Mouse (Mus musculus): Measurements from ENCODE around the gene Kcnk15. TPM values are rescaled to one million over a fixed set of nuclear protein-coding genes. Genes with fewer than 3 reads are reported as not detected.
A peak's percentile ranks its signal among the peaks of the same experiment; 100 is the strongest.

The Kcnk15 gene
- under 1 TPM; 0.30 to 0.63 TPM for total RNA-seq (2021)
- long read RNA-seq, experiment 1 = 0 reads
- long read RNA-seq, experiment 2, partial matches to known transcripts = 0 of 1 reads
- long read RNA-seq, experiment 2, other reads (novel, unspliced or antisense) = 0 of 1 reads

DNA sequence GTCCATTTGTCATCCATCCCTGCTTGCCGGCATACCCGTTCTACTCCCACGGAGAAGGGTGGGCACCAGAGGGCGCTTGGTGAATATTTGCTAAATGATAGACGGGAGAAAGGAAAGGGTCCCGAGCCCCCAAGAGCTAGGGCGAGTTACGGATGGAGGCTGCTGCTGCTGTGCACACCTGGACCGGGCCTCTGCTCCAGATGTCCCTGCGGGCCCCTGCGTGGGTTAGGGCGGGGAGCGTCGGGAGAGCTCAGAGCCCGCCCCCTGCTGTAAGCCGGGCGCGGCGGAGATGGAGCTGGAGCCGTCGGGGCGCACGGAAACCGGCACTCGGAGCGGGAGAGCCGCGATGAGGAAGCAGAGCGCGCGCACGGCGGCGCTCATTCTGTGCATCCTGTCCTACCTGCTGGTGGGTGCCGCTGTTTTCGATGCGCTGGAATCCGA lies at the start of gene Kcnk15:
Kcnk15 (plus strand) TSS at position 191 of the 441 bp plus-strand sequence.
- peak in 1 of 2 experiments; percentile 6 for DNase-seq (ENCODE audit: low spot score in 2 of 2)

DNA sequence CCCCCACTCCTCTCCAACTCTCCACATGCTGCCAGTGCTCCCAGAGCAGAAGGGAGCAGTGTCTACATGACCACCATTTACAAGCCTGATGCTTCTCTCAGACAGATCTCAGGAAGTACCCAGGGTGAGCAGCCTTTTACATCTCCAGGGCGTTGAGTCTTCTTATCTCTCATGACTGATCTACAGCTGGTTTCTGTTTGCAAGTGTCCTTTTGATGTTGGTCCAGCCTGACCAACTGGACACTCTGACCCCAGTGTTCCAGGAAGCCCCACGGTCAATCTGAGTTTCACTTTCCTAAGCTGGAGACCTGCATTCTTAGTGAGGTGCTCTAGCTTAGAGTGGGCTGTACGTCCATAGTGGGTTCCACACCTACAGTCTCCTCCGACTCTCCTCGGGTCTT lies 49.6 kb upstream of the Kcnk15 start:
- no peak for DNase-seq (ENCODE audit: low spot score in 2 of 2)

DNA sequence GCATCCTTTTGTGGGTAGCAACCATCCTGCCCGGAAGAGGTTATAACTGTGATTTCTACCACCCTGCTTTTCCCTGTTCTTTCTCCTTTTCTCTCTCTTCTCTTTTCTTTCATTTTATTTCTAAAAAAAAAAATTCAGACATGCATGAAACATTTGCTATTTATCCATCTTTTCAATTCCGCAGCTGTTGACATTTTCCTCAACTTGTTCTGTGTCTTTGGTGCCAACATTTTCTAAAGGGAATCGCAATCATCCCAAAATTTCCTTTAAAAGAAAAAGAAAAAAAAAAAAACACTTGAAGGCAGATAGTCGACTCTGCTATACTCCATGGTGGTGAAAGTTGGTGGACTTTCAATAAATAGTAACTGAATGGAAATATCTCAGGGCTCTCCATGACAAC lies 44.3 kb upstream of the Kcnk15 start:
- DNase-seq (ENCODE audit: low spot score in 2 of 2) = no peak

DNA sequence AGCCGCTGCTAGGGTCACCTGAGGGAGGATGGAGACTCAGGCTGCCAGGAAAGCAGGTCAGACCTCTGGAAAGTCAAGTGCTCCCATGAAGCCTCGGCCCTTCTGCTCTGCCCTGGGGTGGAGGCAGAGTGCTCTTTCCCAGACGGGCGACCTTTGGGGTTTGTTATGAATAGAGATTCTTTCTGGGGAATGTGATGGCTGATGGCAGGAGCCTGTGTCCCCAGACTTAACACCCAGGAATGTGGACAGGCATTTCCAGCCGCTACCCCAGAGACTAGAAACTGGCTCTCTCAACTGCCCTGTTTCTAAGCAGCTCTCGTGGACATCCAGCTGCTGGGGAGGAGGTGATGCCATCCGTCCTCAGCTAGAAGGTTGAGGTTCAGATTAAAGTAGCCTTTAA lies 43.7 kb upstream of the Kcnk15 start:
- no peak for DNase-seq (ENCODE audit: low spot score in 2 of 2)

DNA sequence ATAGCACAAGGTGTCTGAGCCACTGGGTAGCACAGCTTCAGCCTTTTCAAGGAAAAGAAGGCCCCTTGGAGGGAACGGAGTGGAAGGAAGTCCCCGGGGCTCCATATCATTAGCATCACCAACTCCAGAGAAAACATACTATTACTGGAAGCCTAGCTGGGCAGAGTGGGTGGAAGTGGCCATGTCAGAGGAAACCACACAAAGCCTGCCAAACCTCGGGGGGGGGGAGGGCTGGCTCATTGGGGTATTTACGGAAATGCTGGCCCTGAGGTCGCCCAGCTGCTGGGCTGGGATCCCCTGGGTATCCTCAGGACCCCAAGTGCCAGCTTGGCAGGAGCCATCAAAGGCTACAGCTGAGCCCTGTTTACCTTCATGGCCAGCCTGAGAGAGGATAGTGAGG lies 40.4 kb upstream of the Kcnk15 start:
- no peak for DNase-seq (ENCODE audit: low spot score in 2 of 2)

DNA sequence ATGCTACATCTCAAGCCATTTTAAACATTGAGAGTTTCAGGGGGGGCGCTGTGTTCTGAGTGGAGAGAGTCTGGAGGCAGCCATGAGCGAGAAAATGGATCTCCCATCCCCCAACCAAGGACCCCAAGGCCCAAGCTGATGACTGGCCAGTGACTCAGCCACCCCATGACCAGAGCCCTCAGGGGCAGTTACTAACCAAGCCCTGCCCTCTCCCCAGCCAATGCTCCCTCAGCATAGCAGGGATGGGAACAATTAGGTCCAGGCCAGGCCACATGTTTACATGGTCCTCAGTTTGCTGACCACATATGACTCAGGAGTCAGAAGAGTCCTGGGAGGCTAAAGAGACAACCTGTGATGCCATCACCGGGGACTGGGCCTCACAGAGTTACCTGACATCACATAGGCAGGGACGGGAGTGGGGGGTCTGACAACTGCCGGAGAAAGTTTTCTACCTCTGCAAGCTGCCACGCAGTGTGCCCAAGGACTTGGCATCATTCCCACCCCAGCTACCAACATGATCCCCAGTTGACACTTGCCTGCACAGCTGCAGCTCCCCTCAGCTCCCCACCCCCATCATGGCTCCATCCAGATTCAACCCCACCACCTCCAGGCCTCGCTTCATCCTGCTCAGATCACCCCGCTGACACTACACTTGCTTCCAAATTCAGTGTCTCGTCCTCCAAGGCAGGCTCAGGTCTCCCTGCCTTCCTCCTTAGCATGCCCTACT lies 38.5 kb upstream of the Kcnk15 start:
- DNase-seq (ENCODE audit: low spot score in 2 of 2) = no peak

DNA sequence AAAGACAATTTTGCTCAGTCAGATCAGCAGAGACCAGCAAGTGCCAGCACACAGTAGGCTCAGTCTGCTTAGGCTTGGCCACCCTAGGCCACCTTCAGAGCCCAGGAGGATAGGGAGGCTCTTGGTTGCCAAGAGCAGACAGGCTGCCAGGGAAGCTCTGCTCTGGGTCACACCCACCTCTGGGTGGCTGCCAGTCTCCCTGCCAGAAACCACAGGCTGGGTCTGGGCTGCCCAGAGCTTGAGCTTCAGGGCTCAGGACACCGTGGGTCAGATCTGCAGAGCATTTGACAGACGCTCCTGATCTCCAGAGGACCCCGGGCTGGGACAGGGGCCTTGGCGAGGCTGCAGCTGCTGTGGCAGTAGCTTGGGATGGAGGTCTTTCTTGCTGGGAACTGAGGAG lies 32.8 kb upstream of the Kcnk15 start, which contains the start of gene Ccn5:
Ccn5 (plus strand) TSS at position 255 of the 400 bp plus-strand sequence.
- DNase-seq (ENCODE audit: low spot score in 2 of 2) = no peak

DNA sequence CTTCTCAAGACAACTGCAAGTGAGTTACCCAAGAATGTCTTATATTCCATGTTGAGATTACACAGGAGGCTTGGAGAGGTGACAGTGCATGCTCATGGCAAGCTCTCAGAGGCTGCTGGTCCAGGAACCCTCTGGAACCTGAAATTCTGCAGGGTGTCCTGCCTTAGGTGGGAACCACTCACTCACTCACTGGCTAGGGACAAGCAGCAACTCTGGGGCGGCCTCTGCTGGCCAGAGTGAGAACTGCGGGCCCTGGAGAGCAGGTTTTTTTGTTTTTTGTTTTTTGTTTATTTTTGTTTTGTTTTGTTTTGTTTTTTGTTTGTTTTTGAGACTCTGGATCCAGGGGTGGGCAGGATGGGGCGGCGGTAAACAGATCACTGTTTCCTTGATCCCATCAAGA lies 30.2 kb upstream of the Kcnk15 start:
- DNase-seq (ENCODE audit: low spot score in 2 of 2) = peak; percentile 34 to 59

DNA sequence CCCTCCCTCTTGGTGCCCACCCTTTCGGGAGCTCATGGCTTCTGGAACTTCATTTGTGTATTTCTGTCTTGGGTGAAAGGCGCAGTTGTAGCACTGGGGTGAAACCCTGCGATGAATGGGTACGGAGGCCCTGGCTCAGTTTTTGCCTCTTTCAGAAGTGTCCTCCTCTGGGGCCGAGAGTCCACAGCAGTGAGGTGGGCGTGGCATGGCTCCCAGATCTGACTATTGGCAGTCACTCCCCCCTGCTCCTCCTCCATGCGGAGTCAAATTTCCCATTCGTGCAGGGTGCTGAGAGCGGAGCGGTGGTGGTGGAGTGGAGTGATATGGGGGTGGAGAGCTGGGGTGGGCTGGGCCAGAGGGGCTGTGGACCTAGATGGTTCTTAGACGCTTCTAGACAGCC lies 29.7 kb upstream of the Kcnk15 start:
- no peak for DNase-seq (ENCODE audit: low spot score in 2 of 2)

DNA sequence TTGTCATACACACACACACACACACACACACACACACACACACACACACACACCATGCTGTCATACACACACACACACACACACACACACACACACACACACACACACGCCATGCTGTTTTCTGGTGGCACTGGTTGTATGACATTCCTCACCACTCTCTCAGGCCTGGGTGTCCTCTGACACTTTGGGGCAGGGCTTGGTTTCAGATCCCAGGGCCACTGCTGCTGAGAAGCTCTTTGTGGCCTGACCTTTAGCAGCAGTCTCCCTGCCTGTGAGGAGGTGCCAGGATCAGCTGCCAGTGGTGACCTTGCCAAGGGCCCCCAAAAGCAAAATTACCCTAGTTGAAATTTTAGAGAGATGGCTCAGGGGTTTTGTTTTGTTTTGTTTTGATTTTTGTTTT lies 27.6 kb upstream of the Kcnk15 start:
- no peak for DNase-seq (ENCODE audit: low spot score in 2 of 2)

DNA sequence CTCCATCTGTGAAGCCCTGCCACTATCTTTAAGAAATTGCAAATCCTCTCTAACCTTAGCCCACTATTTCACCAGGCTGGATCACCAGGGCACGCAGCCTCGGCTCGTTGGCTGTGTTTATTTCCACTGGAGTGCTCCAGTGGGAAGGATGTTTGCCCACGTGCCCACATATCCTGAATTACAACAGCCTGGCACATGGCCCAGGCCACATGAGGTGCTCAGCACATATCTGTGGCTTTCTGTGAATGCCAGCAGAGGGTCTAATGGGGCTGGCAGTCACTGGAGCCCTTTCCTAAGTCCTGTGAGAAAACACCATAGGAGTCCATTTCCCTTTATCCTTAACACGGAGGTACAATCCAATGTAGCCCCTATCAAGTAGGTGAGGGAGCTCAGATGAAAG lies 27.0 kb upstream of the Kcnk15 start:
- no peak for DNase-seq (ENCODE audit: low spot score in 2 of 2)

DNA sequence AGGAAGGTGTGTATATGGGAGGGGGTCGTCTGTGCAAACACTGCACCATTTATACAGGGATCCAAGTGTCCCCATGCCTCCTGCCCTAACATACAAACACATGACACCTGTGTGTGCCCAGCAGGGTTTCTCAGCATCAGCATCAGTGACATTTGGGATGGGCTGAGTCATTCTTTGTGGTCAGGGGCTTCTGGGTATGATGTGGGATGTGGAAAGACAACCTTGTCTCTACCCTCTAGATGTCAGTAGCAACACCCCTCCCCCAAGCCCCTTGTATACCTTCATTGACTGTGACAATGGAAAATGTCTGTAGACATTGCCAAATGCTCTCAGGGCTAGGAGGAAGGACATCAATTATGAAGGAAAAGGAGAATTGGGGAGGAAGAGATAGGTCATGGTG lies 22.3 kb upstream of the Kcnk15 start:
- DNase-seq (ENCODE audit: low spot score in 2 of 2) = no peak

DNA sequence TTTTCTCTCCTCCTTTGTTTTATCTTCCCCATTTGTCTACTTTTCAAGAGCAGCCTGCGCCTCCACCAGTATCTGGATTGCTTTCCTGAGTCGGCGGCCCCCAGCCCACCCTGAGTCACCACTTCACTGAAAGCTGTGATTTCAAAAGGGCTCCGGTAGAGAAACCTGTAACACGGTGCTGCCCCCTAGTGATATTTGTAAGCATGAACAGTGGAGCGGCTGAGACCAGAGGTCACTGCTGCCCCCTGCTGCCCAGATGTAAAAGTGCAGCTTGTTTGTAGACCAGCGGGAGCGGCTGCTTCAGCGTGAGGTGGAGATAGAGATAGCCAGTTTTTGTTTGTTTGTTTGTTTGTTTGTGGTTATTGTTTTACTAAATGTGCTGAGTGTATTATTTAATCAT lies 15.4 kb upstream of the Kcnk15 start:
- DNase-seq (ENCODE audit: low spot score in 2 of 2) = peak; percentile 85

DNA sequence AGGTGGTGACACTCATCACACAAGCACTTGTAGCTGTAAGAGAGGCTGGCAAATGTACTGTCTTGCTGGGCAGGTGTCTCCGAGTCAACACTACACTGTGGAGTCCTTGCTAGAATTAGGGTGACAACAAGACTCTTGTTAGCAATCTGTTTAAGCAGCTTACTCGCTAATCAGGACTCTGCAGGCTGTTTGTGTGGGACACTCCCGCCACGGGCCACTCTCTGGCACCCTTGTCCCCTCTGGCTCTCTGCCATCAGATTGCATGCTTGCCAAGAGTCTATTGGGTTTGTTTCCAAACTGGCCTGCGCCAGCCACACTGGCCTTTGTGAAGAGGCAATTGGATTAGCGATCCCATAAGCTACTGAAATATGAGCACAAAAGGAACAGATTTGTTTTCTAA lies 13.9 kb upstream of the Kcnk15 start:
- no peak for DNase-seq (ENCODE audit: low spot score in 2 of 2)

DNA sequence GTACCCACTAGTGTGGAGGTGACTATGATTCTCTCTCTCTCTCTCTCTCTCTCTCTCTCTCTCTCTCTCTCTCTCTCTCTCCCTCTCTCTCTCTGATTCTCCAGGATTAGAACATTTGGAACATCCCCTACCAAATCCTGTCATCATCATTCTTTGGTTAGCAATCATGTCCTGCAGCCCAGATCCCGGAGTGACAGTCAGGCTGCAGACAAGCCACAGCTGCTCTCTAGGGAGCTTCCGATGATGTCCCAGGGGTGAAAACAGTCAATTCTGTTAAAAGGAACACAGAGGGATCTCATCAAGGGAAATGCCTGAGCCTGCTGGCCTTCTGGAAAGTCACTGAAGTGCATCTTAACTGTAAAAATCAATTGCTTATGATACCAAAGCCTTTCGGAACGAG lies 11.4 kb upstream of the Kcnk15 start:
- DNase-seq (ENCODE audit: low spot score in 2 of 2) = no peak

DNA sequence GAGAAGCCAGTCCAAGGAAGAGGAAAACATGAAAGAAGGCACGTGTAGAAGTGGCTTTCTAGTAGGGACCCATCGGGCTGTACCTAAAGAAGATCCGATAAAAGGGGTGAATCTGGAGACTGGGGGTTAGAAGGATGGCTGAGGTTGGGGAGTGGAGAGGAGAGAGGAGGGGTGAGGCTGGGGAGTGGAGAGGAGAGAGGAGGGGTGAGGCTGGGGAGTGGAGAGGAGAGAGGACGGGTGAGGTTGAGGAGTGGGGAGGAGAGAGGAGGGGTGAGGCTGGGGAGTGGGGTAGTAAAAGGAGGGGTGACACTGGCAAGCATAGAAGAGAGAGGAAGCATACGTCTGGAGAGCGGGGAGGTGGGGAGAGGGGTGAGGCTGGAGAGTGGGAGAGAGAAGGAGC lies 3.8 kb downstream of the Kcnk15 start:
- DNase-seq (ENCODE audit: low spot score in 2 of 2) = no peak

DNA sequence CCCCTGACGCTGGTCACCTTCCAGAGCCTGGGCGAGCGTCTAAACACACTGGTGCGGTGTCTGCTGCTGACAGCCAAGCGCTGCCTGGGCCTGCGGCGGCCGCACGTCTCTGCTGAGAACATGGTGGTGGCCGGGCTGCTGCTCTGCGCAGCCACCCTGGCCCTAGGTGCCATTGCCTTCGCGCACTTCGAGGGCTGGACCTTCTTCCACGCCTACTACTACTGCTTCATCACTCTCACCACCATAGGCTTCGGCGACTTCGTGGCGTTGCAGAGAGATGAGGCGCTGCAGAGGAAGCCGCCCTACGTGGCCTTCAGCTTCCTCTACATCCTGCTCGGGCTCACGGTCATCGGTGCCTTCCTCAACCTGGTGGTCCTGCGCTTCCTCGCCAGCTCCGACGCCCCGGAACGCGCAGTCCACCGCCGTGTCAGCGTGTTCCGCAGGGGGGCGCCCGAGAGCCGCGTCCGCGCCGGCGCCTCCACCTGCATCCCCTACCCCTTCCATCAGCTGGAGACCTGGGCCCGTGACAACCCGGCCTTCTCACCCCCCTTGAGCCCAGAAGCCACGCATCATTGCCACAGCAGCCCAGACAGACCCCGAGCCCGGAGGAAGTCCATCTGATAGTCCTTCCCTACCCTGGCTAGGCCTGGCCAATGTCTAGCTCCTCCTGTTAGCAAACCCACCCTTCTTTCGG lies 5.0 kb downstream of the Kcnk15 start:
- DNase-seq (ENCODE audit: low spot score in 2 of 2) = peak; percentile 66 to 68

DNA sequence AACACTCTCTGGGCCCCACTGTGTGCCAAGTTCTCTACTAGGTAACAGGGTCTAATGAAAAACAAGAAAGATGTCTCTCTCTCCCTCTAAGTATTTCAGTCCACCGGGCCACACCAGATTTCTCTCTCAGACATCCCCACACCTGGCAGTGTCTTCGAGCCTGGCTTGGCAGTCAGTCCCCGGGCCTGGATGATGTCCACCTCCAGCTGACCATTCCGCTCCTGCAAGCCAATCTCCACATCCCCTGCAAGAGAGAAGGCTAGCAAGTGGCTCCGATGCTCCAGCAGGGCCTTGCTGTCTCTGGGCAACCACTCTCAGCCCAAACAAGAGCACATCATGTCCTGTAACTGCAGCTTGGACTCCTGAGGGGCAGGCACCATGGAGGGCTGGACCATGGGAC lies 11.9 kb downstream of the Kcnk15 start:
- DNase-seq (ENCODE audit: low spot score in 2 of 2) = no peak

DNA sequence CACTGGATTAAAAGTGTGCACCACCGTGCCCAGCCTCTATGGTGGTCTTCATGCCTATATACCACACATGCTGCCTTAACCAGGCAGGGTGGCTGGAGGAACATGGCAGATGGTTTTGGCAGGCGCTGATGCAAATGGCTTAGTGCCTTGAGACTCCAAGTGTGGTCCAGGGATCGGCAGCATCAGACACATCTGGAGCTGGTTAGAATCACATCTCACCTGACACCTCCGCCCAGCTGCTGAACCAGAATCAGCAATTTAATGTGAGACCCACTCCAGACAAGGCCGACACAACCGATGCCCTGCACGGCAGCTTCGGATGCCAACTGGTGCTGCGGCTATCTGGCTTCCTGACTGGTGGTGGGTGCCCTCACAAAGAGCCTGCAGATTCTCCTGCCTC lies 12.6 kb downstream of the Kcnk15 start:
- DNase-seq (ENCODE audit: low spot score in 2 of 2) = no peak

DNA sequence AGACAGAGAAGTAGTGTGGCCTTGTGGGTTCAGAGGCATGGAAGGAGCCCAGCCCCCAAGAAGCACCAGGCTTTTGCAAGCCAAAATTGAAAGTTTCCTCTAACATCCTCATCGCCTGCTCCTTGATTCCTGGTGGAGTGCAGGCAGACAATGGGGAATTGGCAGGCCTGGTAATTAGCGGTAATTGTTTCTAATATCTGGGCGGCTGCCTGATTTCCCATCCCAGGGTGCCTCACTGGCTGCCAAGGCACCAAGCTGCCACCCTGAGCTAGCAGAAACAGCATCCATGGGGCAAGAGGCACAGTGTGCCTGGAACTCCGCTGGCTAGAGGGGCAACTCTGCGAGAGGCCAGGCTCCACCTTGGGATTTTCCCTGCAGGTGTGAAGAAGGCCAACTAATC lies 16.3 kb downstream of the Kcnk15 start:
- DNase-seq (ENCODE audit: low spot score in 2 of 2) = no peak

DNA sequence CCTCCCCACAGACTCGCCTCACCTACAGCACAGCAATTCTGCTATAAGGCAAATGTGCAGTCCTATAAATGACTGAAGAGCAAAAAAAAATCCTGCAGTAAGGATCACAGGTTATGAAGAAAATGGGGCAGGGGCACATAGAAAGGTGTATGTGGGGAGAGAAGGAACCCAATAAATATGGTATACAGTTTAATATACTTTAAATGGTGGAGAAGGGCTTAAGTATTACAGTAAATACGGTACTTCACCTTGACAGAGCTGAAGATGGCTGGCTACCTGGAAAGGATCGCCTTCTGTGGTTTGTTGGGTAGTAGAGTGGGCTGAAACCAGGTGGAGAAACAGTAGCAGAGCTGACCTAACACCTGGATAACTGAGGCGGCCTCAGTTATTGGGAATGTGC lies 17.8 kb downstream of the Kcnk15 start:
- DNase-seq (ENCODE audit: low spot score in 2 of 2) = no peak

DNA sequence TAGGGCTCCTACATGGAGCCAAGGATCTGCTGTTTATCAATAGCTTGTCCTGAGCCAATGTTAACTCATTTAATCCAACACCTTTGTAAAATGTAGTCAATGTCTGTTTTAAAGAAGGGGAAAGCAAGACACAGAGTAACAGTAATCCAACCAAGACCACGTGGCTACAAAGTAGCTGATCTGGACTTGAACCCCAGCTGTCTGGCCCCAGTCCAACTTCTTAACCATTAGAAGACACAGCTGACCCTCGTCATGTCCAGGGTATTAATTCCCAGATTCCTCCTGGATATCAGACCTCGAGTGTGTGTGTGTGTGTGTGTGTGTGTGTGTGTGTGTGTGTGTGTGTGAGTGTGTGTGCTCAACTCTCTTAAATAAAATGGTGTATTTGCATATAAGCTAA lies 18.5 kb downstream of the Kcnk15 start:
- no peak for DNase-seq (ENCODE audit: low spot score in 2 of 2)

DNA sequence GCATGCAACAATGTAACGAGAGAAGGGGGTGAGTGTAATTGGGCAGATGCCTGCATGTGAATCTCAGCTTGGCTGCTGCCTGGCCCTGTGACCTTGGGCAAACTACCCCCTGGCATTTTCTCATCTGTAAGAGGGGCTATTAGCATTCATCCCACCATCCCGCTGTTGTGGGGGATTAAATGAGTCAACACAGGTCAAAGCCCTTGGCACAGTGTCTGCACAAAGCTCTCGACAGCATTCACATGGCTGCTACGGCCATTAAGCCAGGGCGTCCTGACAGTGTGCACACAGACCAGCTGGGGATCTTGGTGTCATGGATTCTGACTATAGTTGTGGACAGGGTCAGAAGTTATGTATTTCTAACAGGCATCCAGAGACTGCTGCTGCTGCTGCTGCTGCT lies 21.4 kb downstream of the Kcnk15 start:
- no peak for DNase-seq (ENCODE audit: low spot score in 2 of 2)

Data from left cerebral cortex, adult 18-20 months (tissue).